ENCODE assay signal across 23 mouse cellular contexts in genomic region chr19:18815170-18815569, GRCm38 (mm10).
DNase-seq lines count a peak whose midpoint lies in the region; ATAC-seq and TF ChIP-seq lines count a peak whose summit lies in the region.
"Had no signal": no experiment of that assay in that cellular context is flagged by ENCODE, and none has a peak within 500 bp of the region (broad histone marks: within the 10 kb centered on the region; RNA-seq: fewer than 3 reads in every experiment).

No protein-coding gene starts in this region.

- WGBS in kidney, postnatal 0 days: 21% methylated on average over 13 of the region's 13 CpGs
- WGBS in liver, postnatal 0 days (ENCODE audit: insufficient replicate concordance): 71% methylated on average over 13 of the region's 13 CpGs

- 0 out of 2 replicates have a peak overlapping the region, but pooled peaks have one; percentile 4 for H3K4me3 ChIP-seq in kidney, postnatal 0 days (replicated peaks; ENCODE audit: low read depth, low read length)
- H3K4me3 ChIP-seq in liver, postnatal 0 days (ENCODE audit: low read depth, low read length): no peak overlapping the region
- H3K4me3 ChIP-seq: embryonic facial prominence, embryonic 13.5 days; gastrocnemius, adult 2 months; heart, embryonic 10.5 days; hindbrain, embryonic 12.5 days had no signal

- H3K27me3 ChIP-seq in kidney, postnatal 0 days (ENCODE audit: insufficient read depth, low read length): no peaks in the 10 kb centered on the region
- no peaks in the 10 kb centered on the region for H3K27me3 ChIP-seq in liver, postnatal 0 days (ENCODE audit: insufficient read depth, low read length)
- H3K27me3 ChIP-seq: CH12.LX; embryonic facial prominence, embryonic 13.5 days; hindbrain, embryonic 12.5 days had no signal

- DNase-seq in kidney, adult 11 months: peak; percentile 60
- peak; percentile 64 for DNase-seq in kidney, adult 9 months
- DNase-seq in kidney, postnatal 0 days (ENCODE audit: low spot score): peak; percentile 74
- peak; percentile 63 to 67 for DNase-seq in kidney, postnatal 36 days
- no peak for DNase-seq in spleen, postnatal 10 days (ENCODE audit: low spot score in 2 of 2)
- no peak for DNase-seq in liver, postnatal 0 days
- DNase-seq in gastrocnemius, postnatal 4 days (ENCODE audit: low spot score in 2 of 2): no peak
- no peak for DNase-seq in gastrocnemius, postnatal 25 days
- DNase-seq: adrenal gland, adult 8-10 months; adrenal gland, postnatal 36 days; cerebellum, adult 9-10 months; cerebellum, postnatal 36 days; gastrocnemius, adult 2 months; gastrocnemius, postnatal 36 days; heart, adult 18-20 months; heart, postnatal 10 days; heart, postnatal 4 days had no signal

- peak; percentile 88 for ATAC-seq in kidney, postnatal 0 days (replicated peaks; ENCODE audit: low FRiP score, low read depth)
- ATAC-seq in liver, postnatal 0 days: no peak
- ATAC-seq: forebrain, embryonic 14.5 days; hindbrain, embryonic 16.5 days had no signal

- H3K4me2 ChIP-seq in kidney, postnatal 0 days (ENCODE audit: low read length): peak overlapping the region; percentile 48
- H3K4me2 ChIP-seq in liver, postnatal 0 days (ENCODE audit: low read depth, low read length): no peak overlapping the region
- H3K4me2 ChIP-seq: embryonic facial prominence, embryonic 13.5 days; hindbrain, embryonic 12.5 days had no signal

- no peaks in the 10 kb centered on the region for H3K9me3 ChIP-seq in kidney, postnatal 0 days (replicated peaks; ENCODE audit: low read length)
- H3K9me3 ChIP-seq in liver, postnatal 0 days (ENCODE audit: low read length): no peaks in the 10 kb centered on the region
- H3K9me3 ChIP-seq: embryonic facial prominence, embryonic 13.5 days; heart, embryonic 10.5 days; hindbrain, embryonic 12.5 days had no signal

- peak overlapping the region; percentile 76 for H3K27ac ChIP-seq in kidney, postnatal 0 days
- H3K27ac ChIP-seq in liver, postnatal 0 days (ENCODE audit: low read depth): no peak overlapping the region
- H3K27ac ChIP-seq: embryonic facial prominence, embryonic 13.5 days; gastrocnemius, adult 2 months; heart, embryonic 10.5 days; hindbrain, embryonic 12.5 days had no signal

- no peaks in the 10 kb centered on the region for H3K36me3 ChIP-seq in kidney, postnatal 0 days (ENCODE audit: insufficient read depth, low read length)
- H3K36me3 ChIP-seq in liver, postnatal 0 days (replicated peaks; ENCODE audit: insufficient read depth, low read length): no peaks in the 10 kb centered on the region
- H3K36me3 ChIP-seq: embryonic facial prominence, embryonic 13.5 days; heart, embryonic 10.5 days; hindbrain, embryonic 12.5 days had no signal

- TF ChIP-seq EP300 in liver, postnatal 0 days (IDR thresholded peaks at IDR 0.05; ENCODE audit: low read depth): no peak

- no peak overlapping the region for H3K9ac ChIP-seq in kidney, postnatal 0 days (ENCODE audit: low read depth, low read length)
- no peak overlapping the region for H3K9ac ChIP-seq in liver, postnatal 0 days (replicated peaks)
- H3K9ac ChIP-seq: embryonic facial prominence, embryonic 13.5 days; hindbrain, embryonic 12.5 days had no signal

- H3K4me1 ChIP-seq in kidney, postnatal 0 days (replicated peaks; ENCODE audit: insufficient read depth, low read length): 0 out of 2 replicates have a peak, but pooled peaks cover 7% of the 10 kb centered on the region
- no peaks in the 10 kb centered on the region for H3K4me1 ChIP-seq in liver, postnatal 0 days (ENCODE audit: insufficient read depth)
- H3K4me1 ChIP-seq: embryonic facial prominence, embryonic 13.5 days; heart, embryonic 10.5 days; hindbrain, embryonic 12.5 days had no signal

- no peak for TF ChIP-seq CTCF in kidney, postnatal 0 days (IDR thresholded peaks at IDR 0.05; ENCODE audit: low read depth)
- no peak for TF ChIP-seq CTCF in liver, postnatal 0 days (IDR thresholded peaks at IDR 0.05; ENCODE audit: low read depth)

Comparison
In these comparisons a context has a peak if more than half of its experiments do, and no peak if none do; other contexts are left out.
1. DNase-seq: peak in kidney, adult 11 months (single experiment), kidney, adult 9 months (single experiment), kidney, postnatal 0 days (single experiment) and kidney, postnatal 36 days (2 of 2); none in spleen, postnatal 10 days (0 of 2), liver, postnatal 0 days (single experiment), gastrocnemius, postnatal 4 days (0 of 2) and gastrocnemius, postnatal 25 days (single experiment).